Mouse (Mus musculus): ENCODE measurements around the gene B4galt7. TPM values are rescaled to one million over a fixed set of nuclear protein-coding genes. Genes with fewer than 3 reads are reported as not detected.
"Not testable (repeated sequence)": the region's sequence is repeated elsewhere in the genome, so short reads cannot be mapped to it uniquely, and the experiment has no call there.

B4galt7 gene
- polyA plus RNA-seq, 1 experiment from 2014 or later = 48.1 TPM

GRCm38 (mm10) chr13:55604606-55605005, 4.9 kb downstream of the B4galt7 start:
- Histone ChIP-seq H3K4me2 (no peak overlapping the region), H3K4me3 (no peak overlapping the region), H3K36me3 (peaks cover 57% of the 10 kb centered on the region), H3K9me3 (no peaks in the 10 kb centered on the region), H3K27me3 (no peaks in the 10 kb centered on the region), H3K27ac (replicated peaks) (no peak overlapping the region), H3K9ac (no peak overlapping the region), H3K4me1 (replicated peaks) (peaks cover 23% of the 10 kb centered on the region)
- ATAC-seq (ENCODE audit: low read depth) = no peak
- WGBS = 95% methylated on average over 3 of the region's 3 CpGs

- peaks cover 77% of the 10 kb centered on the region for H3K36me3 ChIP-seq
- H3K27ac ChIP-seq (replicated peaks) = no peak overlapping the region
- no peak overlapping the region for H3K9ac ChIP-seq
- no peaks in the 10 kb centered on the region for H3K9me3 ChIP-seq
- WGBS = 84% methylated on average over 10 of the region's 10 CpGs
- H3K4me3 ChIP-seq = no peak overlapping the region
- H3K4me1 ChIP-seq (replicated peaks) = peaks cover 5% of the 10 kb centered on the region
- H3K27me3 ChIP-seq = no peaks in the 10 kb centered on the region
- ATAC-seq (ENCODE audit: low read depth) = no peak
- no peak overlapping the region for H3K4me2 ChIP-seq
Observed at GRCm38 (mm10) chr13:55606899-55607623, 7.4 kb downstream of the B4galt7 start.

- WGBS = 70% methylated on average over 2 of the region's 2 CpGs
- Histone ChIP-seq H3K9me3 (no peaks in the 10 kb centered on the region), H3K36me3 (peaks cover 77% of the 10 kb centered on the region), H3K4me1 (replicated peaks) (no peaks in the 10 kb centered on the region), H3K27me3 (no peaks in the 10 kb centered on the region), H3K27ac (replicated peaks) (no peak overlapping the region), H3K9ac (no peak overlapping the region), H3K4me3 (no peak overlapping the region), H3K4me2 (no peak overlapping the region)
- ATAC-seq (ENCODE audit: low read depth) = no peak
Observed at GRCm38 (mm10) chr13:55607624-55608006, 7.9 kb downstream of the B4galt7 start.

- H3K27ac ChIP-seq (replicated peaks) = no peak overlapping the region
Observed at GRCm38 (mm10) chr13:55611996-55612395, 12.3 kb downstream of the B4galt7 start.

GRCm38 (mm10) chr13:55613471-55613870, 13.8 kb downstream of the B4galt7 start:
- WGBS = 42% methylated on average over 5 of the region's 5 CpGs
- Histone ChIP-seq H3K36me3 (peaks cover 44% of the 10 kb centered on the region), H3K27me3 (no peaks in the 10 kb centered on the region), H3K9me3 (no peaks in the 10 kb centered on the region), H3K27ac (replicated peaks) (no peak overlapping the region), H3K4me1 (replicated peaks) (no peaks in the 10 kb centered on the region), H3K4me2 (no peak overlapping the region), H3K4me3 (no peak overlapping the region), H3K9ac (no peak overlapping the region)
- ATAC-seq (ENCODE audit: low read depth) = no peak

More at GRCm38 (mm10) chr13:55611996-55612395, 12.3 kb downstream of the B4galt7 start:
- no peaks in the 10 kb centered on the region for H3K4me1 ChIP-seq (replicated peaks)
- no peaks in the 10 kb centered on the region for H3K27me3 ChIP-seq
- H3K9ac ChIP-seq = no peak overlapping the region
- no peak overlapping the region for H3K4me3 ChIP-seq
- H3K4me2 ChIP-seq = no peak overlapping the region
- no peaks in the 10 kb centered on the region for H3K9me3 ChIP-seq
- WGBS = 88% methylated on average over 7 of the region's 7 CpGs
- ATAC-seq (ENCODE audit: low read depth) = no peak
- peaks cover 58% of the 10 kb centered on the region for H3K36me3 ChIP-seq

- H3K9me3 ChIP-seq = no peaks in the 10 kb centered on the region
- H3K4me1 ChIP-seq (replicated peaks) = peaks cover 16% of the 10 kb centered on the region
- H3K9ac ChIP-seq = no peak overlapping the region
- no peak overlapping the region for H3K27ac ChIP-seq (replicated peaks)
- H3K4me3 ChIP-seq = no peak overlapping the region
- WGBS = 95% methylated on average over 4 of the region's 4 CpGs
- ATAC-seq (ENCODE audit: low read depth) = no peak
- H3K36me3 ChIP-seq = peaks cover 9% of the 10 kb centered on the region
- no peak overlapping the region for H3K4me2 ChIP-seq
- no peaks in the 10 kb centered on the region for H3K27me3 ChIP-seq
Observed at GRCm38 (mm10) chr13:55619328-55619727, 19.6 kb downstream of the B4galt7 start.

- no peak overlapping the region for H3K27ac ChIP-seq (replicated peaks)
- H3K27me3 ChIP-seq = no peaks in the 10 kb centered on the region
- no peak overlapping the region for H3K9ac ChIP-seq
- H3K4me1 ChIP-seq (replicated peaks) = peaks cover 26% of the 10 kb centered on the region
- no peaks in the 10 kb centered on the region for H3K9me3 ChIP-seq
- no peak overlapping the region for H3K4me3 ChIP-seq
- ATAC-seq (ENCODE audit: low read depth) = no peak
- WGBS = 82% methylated on average over 2 of the region's 2 CpGs
- peaks cover 2% of the 10 kb centered on the region; the same call in 1 of the 2 replicates for H3K36me3 ChIP-seq
- no peak overlapping the region for H3K4me2 ChIP-seq
Observed at GRCm38 (mm10) chr13:55620275-55620674, 20.6 kb downstream of the B4galt7 start.

GRCm38 (mm10) chr13:55622156-55622648, 22.5 kb downstream of the B4galt7 start:
- peaks cover 42% of the 10 kb centered on the region for H3K4me1 ChIP-seq (replicated peaks)
- peak overlapping the region; percentile 90 for H3K9ac ChIP-seq
- WGBS = 28% methylated on average over 20 of the region's 20 CpGs
- not testable (repeated sequence) for H3K27me3 ChIP-seq; ATAC-seq (ENCODE audit: low read depth); H3K9me3 ChIP-seq
- peak overlapping the region; percentile 96 for H3K27ac ChIP-seq (replicated peaks)
- H3K36me3 ChIP-seq = peaks cover 17% of the 10 kb centered on the region
- peak overlapping the region; percentile 89 for H3K4me3 ChIP-seq
- H3K4me2 ChIP-seq = peak overlapping the region; percentile 77

- H3K27ac ChIP-seq (replicated peaks) = peak within 1 kb of the TSS; percentile 96
- H3K4me3 ChIP-seq = peak within 1 kb of the TSS; percentile 89
- H3K4me2 ChIP-seq = peak within 1 kb of the TSS; percentile 77
- H3K36me3 ChIP-seq = peaks cover 20% of the 10 kb centered on the region
- peak; percentile 99 for ATAC-seq (ENCODE audit: low read depth)
- H3K9me3 ChIP-seq = no peaks in the 10 kb centered on the region
- no peaks in the 10 kb centered on the region for H3K27me3 ChIP-seq
- WGBS = under 1% methylated on average over 59 of the region's 59 CpGs
- peak within 1 kb of the TSS; percentile 90 for H3K9ac ChIP-seq
- H3K4me1 ChIP-seq (replicated peaks) = peaks cover 42% of the 10 kb centered on the region
Observed at GRCm38 (mm10) chr13:55622649-55623541, 23.2 kb downstream of the B4galt7 start, which contains the start of gene Caml. Gene Caml (plus strand): TSS chr13:55623005.

- peaks cover 55% of the 10 kb centered on the region for H3K36me3 ChIP-seq
Observed at GRCm38 (mm10) chr13:55634639-55635127, 35.0 kb downstream of the B4galt7 start, which contains the start of gene Ddx46. Gene Ddx46 (plus strand): TSS chr13:55635027.

GRCm38 (mm10) chr13:55635146-55635571, 35.5 kb downstream of the B4galt7 start:
- Histone ChIP-seq H3K9me3 (no peaks in the 10 kb centered on the region), H3K4me2 (peak overlapping the region; percentile 93), H3K9ac (peak overlapping the region; percentile 94), H3K36me3 (peaks cover 60% of the 10 kb centered on the region), H3K4me1 (replicated peaks) (peaks cover 25% of the 10 kb centered on the region), H3K27me3 (no peaks in the 10 kb centered on the region), H3K4me3 (peak overlapping the region; percentile 97), H3K27ac (replicated peaks) (peak overlapping the region; percentile 72)
- ATAC-seq (ENCODE audit: low read depth) = peak; percentile 61
- WGBS = under 1% methylated on average over 40 of the region's 40 CpGs

More at GRCm38 (mm10) chr13:55634639-55635127, 35.0 kb downstream of the B4galt7 start, which contains the start of gene Ddx46:
- 8% methylated on average over 30 of the region's 30 CpGs for WGBS
- Histone ChIP-seq H3K4me2 (peak within 1 kb of the TSS; percentile 93), H3K27ac (replicated peaks) (peak within 1 kb of the TSS; percentile 72), H3K4me3 (peak within 1 kb of the TSS; percentile 97), H3K9me3 (no peaks in the 10 kb centered on the region), H3K4me1 (replicated peaks) (peaks cover 25% of the 10 kb centered on the region), H3K27me3 (no peaks in the 10 kb centered on the region), H3K9ac (peak within 1 kb of the TSS; percentile 94)
- peak; percentile 92 for ATAC-seq (ENCODE audit: low read depth)
